ENCODE assay signal across 8 mouse cellular contexts in the genomic region with DNA sequence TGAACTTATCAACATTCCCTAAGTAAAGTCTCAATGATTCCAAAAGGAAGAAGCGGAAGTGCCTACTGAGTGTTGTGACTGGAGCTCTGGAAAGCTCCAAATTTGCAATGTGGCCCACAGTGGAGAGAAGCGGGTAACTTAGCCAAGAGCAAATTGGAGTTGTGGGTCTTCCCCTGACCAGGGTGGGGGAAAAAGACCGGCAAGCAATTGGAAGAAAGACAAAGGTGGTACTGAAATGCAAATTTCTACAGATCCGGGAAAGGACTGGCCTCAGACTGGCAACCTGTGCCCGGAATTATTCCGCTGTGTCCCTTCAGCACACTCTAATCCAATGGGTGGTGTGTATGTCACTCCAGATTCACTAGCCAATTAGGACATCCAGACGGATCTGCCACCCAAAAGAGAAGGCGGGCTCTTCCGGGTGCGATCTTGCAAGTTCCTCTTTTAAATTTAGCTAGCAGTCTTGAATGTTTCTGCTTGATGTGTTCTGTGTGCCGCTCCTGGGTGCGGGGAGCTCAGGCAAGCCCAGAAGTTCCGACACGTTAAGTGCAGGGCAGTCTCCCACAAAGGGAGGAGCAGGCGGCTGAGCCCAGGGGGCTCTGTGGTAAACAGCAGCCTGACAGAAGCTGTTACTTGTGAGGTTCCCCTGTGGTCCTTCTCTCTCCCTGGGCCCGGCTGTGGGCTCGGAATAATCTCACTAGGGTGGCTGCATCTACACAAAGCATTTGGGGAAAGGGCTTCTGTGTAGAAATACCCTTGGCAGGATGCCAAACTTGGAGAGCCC. TPM values are rescaled to one million over a fixed set of nuclear protein-coding genes. Genes with fewer than 3 reads are reported as not detected.
DNase-seq lines count a peak whose midpoint lies in the region; ATAC-seq lines count a peak whose summit lies in the region.

No protein-coding gene starts in this region.

- DNase-seq in adrenal gland, adult 2 months, result peak; percentile 88
- peak; percentile 92 for DNase-seq in embryo, embryonic 11 days
- DNase-seq in gastrocnemius, postnatal 14 days, result peak; percentile 72
- peak; percentile 90 for DNase-seq in induced T-regulatory cell, adult 2 months (ENCODE audit: low read depth)
- DNase-seq in left cerebral cortex, adult 8-10 months (ENCODE audit: low spot score in 2 of 2), result peak; percentile 65 to 87
- peak; percentile 82 to 83 for DNase-seq in right cerebral cortex, adult 2 months (ENCODE audit: low spot score in 2 of 2)
- peak; percentile 11 for DNase-seq in urinary bladder, postnatal 10 days (ENCODE audit: low spot score)

- intact Hi-C loops in gastrocnemius, postnatal 14 days (cut with DNase I; ENCODE audit: low total_unique reads), result no loop called here

- peak; percentile 99 for ATAC-seq in megakaryocyte, adult 5-6 weeks (ENCODE audit: poor library complexity, severe bottlenecking)

RNA-seq across cellular contexts. Expression of gene 1810024B03Rik, which starts 25.3 kb away (rescaled TPM):
- 1 to 10 TPM; 1.6 to 2.0 TPM for total RNA-seq in adrenal gland, adult 2 months (2021)
- 1.0 and 1.3 TPM in 2 replicates for polyA plus RNA-seq in adrenal gland, adult 2 months (2012; rRNA removed)
- under 1 TPM; 0.66 to 0.72 TPM for total RNA-seq in gastrocnemius, postnatal 14 days (2021)
- total RNA-seq in left cerebral cortex, adult 8-10 months (2022), result 1 to 10 TPM in 2 of 4 experiments, under 1 TPM in 2; 0.75 to 1.4 (median 1.1) TPM
- 0.83 and 1.0 TPM in 2 replicates for total RNA-seq in megakaryocyte, adult 5-6 weeks (2015)
- 0.81 and 1.2 TPM in 2 replicates for total RNA-seq in megakaryocyte, adult 5-6 weeks (2017)

RNA-seq across cellular contexts. Expression of gene Snrnp200, which starts 25.4 kb away (rescaled TPM):
- 10 to 100 TPM; 66.7 to 69.2 TPM for total RNA-seq in adrenal gland, adult 2 months (2021)
- 21.0 and 23.7 TPM in 2 replicates for polyA plus RNA-seq in adrenal gland, adult 2 months (2012; rRNA removed)
- 10 to 100 TPM; 33.0 to 34.6 TPM for total RNA-seq in gastrocnemius, postnatal 14 days (2021)
- 10 to 100 TPM; 87.6 to 94.2 (median 90.7) TPM for total RNA-seq in left cerebral cortex, adult 8-10 months (2022)
- 51.3 and 54.3 TPM in 2 replicates for total RNA-seq in megakaryocyte, adult 5-6 weeks (2015)
- 124 and 133 TPM in 2 replicates for total RNA-seq in megakaryocyte, adult 5-6 weeks (2017)

RNA-seq across cellular contexts. Expression of gene Itpripl1, which starts 39.5 kb away (rescaled TPM):
- total RNA-seq in adrenal gland, adult 2 months (2021), result 1 to 10 TPM; 5.1 to 7.0 TPM
- 3.3 and 3.7 TPM in 2 replicates for polyA plus RNA-seq in adrenal gland, adult 2 months (2012; rRNA removed)
- 1 to 10 TPM; 5.0 to 9.4 TPM for total RNA-seq in gastrocnemius, postnatal 14 days (2021)
- 1 to 10 TPM; 1.9 to 5.1 (median 3.6) TPM for total RNA-seq in left cerebral cortex, adult 8-10 months (2022)
- 39.4 and 40.2 TPM in 2 replicates for total RNA-seq in megakaryocyte, adult 5-6 weeks (2015)
- 46.1 and 50.0 TPM in 2 replicates for total RNA-seq in megakaryocyte, adult 5-6 weeks (2017)

RNA-seq across cellular contexts. Expression of gene Ncaph, which starts 49.0 kb away (rescaled TPM):
- 1 to 10 TPM; 1.4 to 2.6 TPM for total RNA-seq in adrenal gland, adult 2 months (2021)
- polyA plus RNA-seq in adrenal gland, adult 2 months (2012; rRNA removed), result 0.46 and 0.89 TPM in 2 replicates
- total RNA-seq in gastrocnemius, postnatal 14 days (2021), result 1 to 10 TPM; 4.5 to 6.6 TPM
- 1 to 10 TPM; 1.6 to 3.5 (median 3.1) TPM for total RNA-seq in left cerebral cortex, adult 8-10 months (2022)
- 61.6 and 71.8 TPM in 2 replicates for total RNA-seq in megakaryocyte, adult 5-6 weeks (2015)
- 88.2 and 93.2 TPM in 2 replicates for total RNA-seq in megakaryocyte, adult 5-6 weeks (2017)

Comparison
In these comparisons a context has a peak if more than half of its experiments do, and no peak if none do; other contexts are left out.
1. Peak in every context shown above with its lines: DNase-seq and ATAC-seq.
2. DNase-seq: peak in every context shown above with its lines; median percentile 92 in embryo, embryonic 11 days; 90 in induced T-regulatory cell, adult 2 months; 88 in adrenal gland, adult 2 months; 82 in right cerebral cortex, adult 2 months; 76 in left cerebral cortex, adult 8-10 months; 72 in gastrocnemius, postnatal 14 days; 11 in urinary bladder, postnatal 10 days.